Mouse (Mus musculus) spleen, adult 18-20 months (tissue): ENCODE measurements at regions not wholly inside any gene's neighbourhood (a gene's known extent, or its start where the extent isn't known, plus 50 kb on each side); places are given as distances from the start of the nearest gene placed in this dataset.

Experiments
- DNase-seq, 2 experiments: peaks; one replicate each; pipeline ENCODE4 v3.0.0; 2022; ENCODE audit warnings: mixed read lengths in 2 of 2

DNA sequence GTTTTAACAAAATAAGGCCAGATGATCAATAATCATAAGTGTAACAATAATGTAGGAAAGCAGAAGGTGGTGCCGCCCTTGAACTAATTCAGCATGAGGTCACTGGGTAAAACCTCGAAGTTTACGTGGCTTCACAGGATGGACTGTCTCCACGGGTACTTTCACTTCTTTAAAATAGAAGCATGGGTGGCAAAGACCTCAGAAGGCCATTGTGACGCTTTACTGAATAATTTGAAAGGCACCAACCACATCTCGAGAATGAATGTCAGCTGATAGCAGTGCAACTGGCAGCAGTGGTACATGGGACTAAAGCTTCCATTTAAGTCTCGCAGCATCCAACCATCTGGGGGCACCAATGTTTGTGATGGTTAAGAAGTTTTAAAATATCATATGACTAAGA lies 530.6 kb downstream of the Lmo4 start:
- peak; percentile 7 to 18 for DNase-seq

DNA sequence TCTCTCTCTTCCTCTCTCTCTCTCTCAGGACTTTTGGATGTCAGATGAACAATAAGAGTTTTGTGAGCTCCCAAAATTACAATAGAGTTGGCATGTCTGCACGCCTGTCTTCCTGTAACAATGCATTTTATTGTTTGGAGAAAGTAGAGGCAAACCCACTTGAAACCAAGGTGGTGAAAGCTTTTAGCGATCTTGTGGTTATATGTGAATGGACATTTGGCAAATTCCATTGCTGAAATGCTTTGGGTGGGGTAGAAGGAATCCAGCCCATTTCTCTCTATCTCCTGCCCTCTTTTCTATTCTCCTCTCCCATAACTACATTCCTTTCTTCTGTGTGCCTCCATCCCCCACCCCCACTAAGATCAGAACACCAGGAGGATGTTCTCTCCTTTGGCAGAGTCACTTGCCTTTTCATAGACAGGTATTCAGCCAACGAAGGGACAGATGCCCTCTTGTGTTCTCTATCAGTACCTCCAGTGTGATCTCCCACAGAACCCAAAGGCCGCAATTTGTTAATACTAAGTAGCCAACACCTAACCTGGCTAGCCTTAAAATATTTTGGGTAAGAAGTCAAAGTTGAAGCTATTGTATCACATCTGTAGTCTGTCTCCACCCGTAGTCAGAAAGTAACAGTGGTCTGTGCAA lies 542.9 kb downstream of the Lmo4 start:
- DNase-seq: no peak

DNA sequence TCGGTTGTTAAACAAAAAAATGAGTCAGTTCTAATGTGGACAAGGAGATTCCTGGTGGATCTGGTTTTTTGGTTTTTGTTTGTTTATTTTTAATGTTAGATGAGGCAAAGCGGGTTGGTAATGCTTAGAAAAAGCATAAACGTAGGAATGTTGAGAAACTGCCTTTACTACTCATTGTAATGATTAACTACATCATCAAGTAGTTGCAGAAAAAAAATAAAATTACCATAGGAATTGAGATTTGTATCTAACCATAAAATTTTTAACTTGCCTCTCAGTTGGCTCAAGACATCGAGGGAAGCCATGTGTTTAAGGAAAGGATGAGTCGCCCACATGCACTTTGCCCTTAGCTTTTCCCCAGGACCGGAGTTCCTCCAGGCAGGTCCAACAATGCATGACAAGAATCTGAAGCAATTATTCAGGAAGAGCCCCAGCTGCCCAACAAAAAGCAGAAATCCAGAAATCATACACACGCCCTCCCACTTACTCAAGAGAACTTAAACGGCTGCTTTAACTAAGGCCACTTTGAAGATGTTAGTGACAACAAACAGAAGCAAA lies 545.5 kb downstream of the Lmo4 start:
- DNase-seq: no peak

DNA sequence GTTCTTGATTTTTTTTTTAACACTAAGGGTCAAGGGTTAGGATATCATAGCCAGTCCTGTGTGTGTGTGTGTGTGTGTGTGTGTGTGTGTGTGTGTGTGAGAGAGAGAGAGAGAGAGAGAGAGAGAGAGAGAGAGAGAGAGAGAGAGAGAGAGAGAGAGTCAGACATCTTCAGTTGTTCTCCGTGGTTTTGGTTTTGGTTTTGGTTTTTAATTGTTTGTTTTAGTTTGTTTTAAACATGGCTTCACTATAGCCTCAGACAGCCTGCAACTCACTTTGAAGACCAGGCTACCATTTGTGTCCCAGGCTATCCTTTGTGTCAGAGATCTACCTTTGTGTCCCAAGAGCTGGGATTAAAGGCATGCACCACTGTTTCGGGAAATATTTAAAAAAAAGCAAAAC lies 557.8 kb downstream of the Lmo4 start:
- DNase-seq: peak in 1 of 2 experiments; percentile 13

DNA sequence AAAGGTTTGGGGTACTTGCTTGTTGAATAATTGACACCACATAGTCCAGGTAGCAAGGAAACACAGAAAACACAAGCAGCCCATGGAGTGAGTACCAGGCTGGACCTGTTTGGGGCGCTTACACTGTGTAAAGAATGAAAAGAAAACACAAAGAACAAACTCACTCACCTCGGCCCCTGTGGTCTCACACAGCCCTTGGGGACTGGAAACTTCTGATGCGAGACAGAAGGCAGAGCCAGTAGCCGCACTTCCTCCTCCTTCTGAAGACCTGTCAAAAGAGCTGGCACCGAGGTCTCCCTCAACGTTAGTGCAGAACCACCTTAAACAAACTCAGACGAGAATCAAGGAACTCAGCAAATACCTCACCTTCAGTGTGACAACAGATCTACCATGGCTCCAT lies 558.2 kb downstream of the Lmo4 start:
- DNase-seq: peak; percentile 65 to 73

DNA sequence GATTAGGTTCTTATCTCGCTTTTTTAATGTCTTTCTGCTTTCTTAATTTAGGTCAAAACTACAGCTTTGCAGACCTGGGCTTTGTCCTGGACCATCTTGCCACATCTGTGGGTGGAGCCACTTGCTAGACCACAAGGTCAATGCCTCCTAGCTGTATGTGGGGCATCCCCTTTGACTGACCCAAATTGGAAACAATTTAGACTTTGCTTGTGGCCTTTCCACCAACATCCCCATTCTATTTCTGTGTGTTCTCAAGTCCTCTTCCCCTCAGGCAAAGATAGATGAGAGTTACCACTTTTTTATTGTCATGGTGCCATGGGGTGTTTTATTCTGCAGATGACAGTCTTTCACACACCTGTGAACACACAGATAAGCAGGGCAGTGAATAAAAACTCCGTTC lies 572.0 kb downstream of the Lmo4 start:
- DNase-seq: no peak

DNA sequence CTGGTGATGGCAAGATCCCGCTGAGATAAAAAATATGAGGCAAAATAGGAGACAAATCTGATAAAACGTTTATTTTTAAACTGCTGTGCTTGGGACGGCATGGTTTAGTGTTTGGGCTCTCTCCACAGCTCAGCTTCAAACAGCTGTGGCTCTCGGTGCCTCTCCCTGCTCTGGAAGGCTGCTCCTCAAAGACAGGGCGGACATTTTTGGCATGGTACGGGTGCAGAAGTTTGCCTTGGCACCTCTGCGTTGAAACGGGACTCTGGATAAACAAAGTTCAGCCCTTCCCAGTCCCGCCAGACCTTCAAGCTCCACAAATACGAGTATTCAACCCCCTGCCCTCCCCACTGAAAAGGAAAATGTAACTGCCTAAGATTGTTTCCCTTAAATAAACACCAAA lies 573.8 kb downstream of the Lmo4 start:
- no peak for DNase-seq

DNA sequence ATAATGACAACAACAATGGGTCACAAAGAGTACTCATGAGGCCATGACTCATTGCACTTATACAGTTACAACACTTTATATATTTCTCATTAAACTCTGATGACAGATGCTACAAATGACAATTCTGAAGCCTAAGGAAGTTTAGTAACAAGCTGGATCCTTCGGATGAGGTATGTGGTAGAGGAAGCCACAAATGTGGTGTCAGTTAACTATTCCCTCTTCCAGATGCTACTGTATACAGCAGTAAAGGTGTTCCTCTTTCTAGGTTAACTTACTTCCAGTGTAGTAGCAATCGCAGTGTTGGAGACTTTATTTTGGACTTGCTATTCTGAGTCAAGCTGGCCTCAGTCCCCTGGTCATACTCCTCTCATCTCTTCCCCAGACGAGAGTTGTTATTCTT lies 580.1 kb downstream of the Lmo4 start:
- DNase-seq: no peak

DNA sequence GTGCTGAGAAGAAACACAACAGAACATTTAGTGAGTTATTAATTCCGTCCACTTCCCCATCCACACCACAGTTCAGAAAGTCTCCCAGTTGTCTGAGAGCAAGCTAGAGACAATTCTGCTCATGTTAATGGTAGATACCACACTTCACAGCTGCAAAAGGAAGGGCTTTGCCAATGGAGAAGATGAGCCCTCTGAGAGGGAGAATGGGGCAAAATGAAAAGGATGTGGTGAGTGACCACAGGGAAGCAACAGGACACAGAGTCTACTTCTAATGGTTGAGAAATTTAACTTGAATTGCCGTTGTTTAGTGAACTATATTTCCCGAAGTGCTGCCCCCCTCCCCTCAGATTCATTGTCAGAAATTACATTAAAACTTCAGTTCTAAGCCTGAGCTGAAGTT lies 582.7 kb downstream of the Lmo4 start:
- no peak for DNase-seq

DNA sequence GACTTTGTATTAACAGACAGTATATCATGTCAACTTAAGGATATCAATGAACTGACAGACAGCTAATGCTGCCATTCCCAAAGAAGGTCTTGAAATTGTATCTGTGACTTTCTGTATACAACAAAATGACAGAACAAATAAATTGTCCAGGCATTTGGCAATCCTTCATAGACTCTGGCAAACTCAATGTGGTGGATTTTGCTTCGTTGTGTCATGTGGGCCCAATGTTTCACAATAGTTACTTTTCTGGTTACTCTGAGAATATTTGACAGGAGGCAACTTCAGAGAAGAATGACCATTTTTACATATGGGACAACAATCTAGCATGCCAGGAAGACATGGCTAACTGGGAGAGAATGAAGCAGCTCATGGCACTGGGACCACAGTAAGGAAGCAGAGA lies 585.9 kb downstream of the Lmo4 start:
- no peak for DNase-seq

DNA sequence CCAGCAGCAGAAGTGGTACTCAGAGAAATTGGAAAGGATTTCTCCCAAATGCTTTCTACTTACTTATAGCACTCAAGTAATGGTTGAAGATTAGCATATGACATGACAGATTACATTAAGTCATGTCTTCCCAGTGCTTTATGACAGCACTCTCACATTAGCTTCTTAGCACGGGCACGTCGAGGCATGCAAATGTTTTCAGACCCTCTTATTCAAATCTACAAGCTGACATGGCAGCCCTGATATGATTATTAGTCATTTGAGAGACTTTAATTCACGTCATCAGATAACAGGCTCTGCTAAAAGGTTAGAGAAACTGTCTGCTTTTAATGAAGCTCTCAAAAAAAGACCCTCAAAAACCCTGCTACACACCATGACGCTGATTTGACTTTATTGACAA lies 590.1 kb downstream of the Lmo4 start:
- no peak for DNase-seq

DNA sequence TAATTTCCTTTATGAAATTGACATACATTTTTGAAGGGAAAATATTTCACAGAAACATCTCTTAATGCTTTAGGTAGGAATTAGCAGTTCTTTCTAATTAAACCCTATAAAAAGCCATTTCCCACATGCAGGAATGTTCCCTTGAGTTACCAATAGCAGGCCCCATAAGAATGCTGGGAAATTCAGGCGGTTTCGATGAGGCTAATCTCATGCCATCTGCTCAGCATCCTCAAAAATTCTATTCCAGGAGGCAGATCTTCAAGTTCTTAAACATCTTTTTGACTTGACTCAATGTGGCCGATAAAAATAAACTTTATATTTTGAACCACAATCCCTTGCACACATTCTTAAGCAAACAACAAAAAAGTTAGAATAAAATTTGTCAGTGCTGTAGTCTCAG lies 591.0 kb downstream of the Lmo4 start:
- DNase-seq: no peak

DNA sequence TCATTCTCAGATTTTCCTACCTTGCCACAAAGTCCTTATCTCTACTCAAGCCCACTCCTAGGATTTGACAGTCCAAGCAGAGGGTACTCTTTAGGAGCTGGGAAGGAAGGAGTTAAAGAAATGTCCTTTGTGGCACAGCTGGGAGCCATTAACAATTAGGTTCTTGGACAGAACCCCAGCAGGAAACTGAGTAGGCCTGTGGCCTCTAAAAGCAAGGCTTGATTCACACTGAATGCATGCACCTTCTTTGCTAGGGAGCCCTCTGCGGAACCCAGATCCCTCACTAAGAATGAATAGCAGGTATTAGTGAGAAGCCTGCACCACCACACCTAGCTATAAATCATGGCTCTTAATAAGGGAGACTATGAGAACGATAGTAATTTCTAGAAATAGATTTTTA lies 595.3 kb downstream of the Lmo4 start:
- no peak for DNase-seq

DNA sequence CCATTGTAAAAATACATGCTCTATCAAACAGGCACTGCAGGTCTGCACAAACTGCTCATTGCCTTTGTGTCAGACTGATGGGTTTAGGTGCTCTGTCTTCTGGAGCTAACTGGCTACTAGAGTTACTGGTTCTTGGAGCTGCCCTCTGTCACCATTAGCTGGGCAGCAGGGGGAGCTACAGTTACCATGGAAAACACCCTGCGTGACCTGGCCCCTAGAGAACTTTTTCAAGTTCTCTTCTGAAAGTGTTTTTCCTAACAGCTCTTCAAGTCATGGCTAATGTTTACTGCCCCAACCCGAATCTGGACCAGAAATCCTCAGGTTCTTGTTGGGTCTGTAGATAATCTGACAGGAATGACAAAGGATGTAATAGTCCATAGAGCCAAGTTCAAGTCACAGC lies 605.9 kb downstream of the Lmo4 start:
- peak; percentile 56 to 76 for DNase-seq

DNA sequence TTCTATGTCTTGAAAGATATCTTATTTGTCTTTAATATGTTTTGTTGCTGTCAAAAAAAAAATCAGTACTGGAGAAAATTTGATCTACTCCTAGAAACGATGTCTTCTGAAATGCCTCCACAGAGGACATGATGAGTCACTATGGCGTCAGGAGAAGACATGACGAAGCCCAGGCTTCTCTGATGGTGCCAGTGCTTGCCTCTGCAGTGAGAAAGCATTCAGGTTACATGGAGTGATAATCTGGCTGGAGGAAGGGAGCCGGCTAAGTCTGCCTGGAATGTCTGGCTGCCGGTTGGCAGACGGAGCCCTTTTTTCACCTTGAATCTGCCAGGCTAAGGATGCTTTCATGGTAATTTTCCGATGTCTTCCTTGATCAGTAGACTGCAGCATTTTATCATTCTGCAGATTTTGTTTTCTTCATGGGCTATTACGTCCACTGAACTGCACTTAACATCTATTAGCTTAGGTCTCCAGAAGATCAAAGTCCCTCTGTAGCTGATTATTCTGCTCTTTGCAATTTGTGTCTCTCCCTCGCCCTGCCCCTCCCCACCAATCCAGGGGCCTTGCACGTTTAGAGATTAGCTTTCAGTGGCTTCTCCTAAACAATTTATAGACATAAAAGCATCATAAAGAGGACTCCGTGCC lies 607.9 kb downstream of the Lmo4 start:
- DNase-seq: no peak

DNA sequence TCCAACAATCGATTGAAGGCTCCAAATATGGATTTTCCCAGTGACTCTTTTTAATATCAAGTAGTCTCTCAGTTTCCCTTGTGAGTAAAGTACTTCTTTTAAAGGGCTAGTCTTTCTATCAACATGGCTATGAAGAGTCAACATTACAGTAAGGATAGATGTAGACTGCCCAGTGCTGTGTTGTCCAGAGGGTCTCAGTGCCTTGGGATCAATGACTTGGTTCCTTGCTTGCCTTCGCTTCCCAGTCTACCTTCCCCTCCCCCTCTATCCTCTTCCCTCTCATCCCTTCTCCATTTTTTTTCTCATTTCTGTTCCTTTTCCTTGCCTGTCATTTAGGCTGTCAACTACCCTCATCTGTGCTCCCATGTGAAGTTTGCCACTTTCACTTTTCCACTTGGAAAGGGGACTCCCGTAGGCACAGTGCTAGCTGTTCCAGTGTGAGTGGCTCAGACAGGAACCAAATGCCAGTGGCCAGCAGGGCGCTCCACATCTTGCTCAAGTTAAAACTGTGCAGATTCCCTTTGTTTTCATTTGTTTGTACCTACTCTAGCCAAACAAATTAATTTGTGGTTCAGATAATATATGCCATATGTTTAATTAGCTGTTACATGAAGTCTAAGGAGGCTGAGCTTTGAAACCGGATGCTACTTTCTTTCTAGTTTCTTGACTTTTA lies 608.9 kb downstream of the Lmo4 start:
- no peak for DNase-seq

DNA sequence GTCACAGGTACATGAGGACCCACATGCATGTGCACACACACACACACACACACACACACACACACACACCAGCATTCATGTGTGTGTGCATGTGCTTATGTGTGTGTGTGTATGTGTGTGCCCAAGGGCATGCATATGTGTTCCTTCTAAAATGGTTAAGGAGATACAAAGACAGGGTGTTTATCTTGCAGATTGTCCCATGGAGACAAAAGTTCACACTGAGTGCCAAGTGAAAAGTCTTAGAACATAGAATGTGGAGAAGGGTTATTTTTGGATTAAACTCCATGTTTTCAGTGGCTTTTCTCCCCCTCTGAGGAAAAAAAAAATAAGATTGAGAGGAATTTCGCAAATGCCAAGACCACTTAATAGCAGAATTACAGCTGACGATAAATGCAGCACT lies 609.9 kb downstream of the Lmo4 start:
- no peak for DNase-seq

DNA sequence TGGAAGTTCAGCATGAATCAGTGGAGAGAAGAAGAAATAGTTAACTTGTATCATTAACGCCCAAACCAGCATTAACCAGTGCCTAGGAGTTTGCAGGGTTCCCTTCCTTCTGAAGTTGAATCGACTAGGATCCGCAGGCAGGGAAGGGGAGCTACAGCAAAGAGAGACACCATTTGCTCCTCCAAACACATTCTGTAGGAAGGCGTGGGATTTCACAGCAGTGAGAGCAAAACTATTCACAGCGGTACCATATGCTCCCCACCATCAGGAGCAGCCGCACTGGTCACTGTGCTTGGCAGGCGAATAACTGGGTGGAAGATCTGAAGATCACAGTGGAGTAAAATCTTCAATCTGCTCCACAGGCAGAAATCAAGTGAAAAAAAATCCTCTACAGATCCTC lies 610.3 kb downstream of the Lmo4 start:
- no peak for DNase-seq

DNA sequence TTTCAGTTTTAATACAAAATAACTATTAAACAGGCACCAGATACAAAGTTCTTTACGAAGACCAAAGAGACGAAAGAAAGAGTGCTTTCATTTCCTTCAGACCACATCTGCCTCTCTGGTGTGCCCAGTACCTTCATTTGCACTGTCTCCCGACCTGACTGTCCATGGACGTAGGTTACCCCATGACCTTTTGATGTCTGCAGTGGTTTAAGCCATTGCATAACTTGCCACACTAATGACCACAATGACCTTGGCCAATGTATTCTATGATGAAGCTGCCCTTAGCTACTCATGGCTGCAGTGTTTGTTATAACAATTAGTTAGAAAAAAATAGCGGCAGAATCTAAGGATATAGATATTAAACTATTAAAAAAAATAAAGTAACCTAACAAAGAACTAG lies 618.4 kb downstream of the Lmo4 start:
- no peak for DNase-seq

DNA sequence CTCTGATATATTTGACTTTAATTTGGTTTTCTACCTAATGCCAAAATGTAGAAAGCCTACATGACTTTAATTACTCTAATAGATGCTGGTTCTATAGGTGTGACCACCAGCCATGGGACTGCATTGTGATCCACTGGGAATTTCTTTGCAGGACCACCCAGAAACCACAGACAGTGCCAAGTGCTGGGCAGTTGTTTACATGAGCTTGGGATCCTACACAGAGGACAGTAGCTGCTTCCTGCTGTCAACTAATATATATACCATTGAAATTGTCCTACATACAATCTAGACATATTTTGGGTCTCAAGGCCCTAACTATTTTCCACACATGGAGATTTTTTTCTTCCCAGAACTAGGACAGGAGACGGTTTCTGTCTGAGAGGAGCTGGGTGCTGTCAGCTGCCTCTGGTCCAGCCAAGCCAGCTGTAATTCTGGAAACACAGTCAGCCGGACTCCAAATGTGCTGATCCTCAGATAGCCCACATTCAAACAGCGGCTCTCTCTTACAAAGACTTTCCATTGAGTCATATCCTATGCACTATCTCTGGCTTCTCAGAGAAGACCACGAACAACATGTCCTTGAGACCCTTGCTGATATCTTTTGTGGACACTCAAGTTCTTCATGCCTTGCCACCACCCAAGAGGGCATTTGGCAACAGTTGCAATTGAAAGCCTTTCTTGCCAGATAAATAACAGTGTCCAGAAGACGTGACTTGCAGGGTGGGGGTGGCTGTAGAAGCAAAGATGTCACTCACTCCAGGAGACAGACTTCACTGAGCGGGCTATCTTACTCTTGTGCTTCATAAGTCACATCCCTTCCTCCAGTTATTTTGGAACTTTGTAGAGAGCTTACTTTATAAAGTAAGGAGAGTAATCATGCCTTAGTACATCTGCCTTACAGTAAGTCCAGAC lies 620.1 kb downstream of the Lmo4 start:
- DNase-seq: no peak

DNA sequence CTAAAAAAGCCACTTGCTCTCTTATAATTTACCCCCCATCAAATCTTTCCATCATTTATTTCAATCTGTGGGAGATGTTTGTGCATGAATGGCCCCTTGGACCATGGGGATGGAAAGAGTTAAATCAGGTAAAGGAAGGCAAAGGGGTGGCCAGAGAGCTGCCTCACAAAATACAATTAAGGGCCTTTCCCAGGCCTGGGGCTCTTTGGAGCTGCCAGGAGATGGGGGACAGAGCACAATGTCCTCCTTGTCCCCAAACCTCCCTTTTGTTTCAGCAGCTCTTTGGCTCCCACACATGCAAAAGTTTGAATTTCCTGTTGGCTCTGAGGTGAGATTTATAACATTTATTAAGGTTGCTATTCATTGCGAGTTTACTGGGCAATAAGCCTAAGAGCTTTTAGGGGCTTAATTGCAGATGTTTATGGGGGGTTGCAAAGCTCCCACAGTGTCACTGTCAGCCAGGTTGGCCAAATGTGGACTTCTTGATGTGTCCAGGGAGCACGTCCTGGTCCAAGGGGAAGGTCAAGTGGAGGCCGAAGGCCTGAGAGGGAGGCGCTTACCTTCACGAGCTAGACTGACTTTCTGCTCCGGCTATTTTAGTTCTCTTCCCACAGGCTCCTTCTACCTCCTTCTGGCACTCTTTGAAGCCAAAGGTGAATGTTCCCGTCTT lies 628.5 kb downstream of the Lmo4 start:
- no peak for DNase-seq

DNA sequence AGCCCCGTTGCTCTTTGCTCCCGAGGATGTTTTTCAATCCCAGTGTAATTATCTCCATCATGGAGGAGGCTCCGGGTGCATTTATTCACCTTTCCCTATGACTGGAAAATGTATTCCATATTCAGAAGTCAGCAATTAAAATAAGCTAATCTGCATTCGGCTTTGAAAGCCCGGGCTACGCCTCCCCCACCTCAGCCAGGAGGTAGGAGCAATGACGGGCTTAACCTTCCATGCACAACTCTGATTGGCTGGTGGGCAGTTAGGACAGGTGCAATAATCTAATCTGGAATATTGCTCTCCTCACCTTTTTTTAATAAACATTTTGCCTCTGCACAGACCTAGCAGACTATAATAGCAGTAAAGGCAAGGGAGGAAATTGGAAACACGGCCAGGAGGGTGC lies 629.3 kb downstream of the Lmo4 start:
- DNase-seq: no peak
